Mouse (Mus musculus) adrenal gland, adult 18-20 months (tissue): ENCODE results near the gene Vdac2. TPM values are rescaled to one million over a fixed set of nuclear protein-coding genes. Genes with fewer than 3 reads are reported as not detected.

Experiments used
- DNase-seq, 2 experiments: peaks; one replicate each; pipeline ENCODE4 v3.0.0; 2021 to 2022; ENCODE audit warnings: low spot score in 2 of 2
- total RNA-seq, 2 experiments: library from RNA; stranded (reverse); gene quantifications; 1 replicate in 1 of 2; 2 replicates in 1 of 2; pipeline ENCODE4 v1.2.3; 2021

Vdac2 gene
- total RNA-seq, 2 experiments from 2014 or later, result 205 to 245 TPM

- no peak for DNase-seq
These were observed 25.5 kb downstream of the Vdac2 start for GRCm38 (mm10) chr14:21850419-21851127.

GRCm38 (mm10) chr14:21851996-21852791, 27.2 kb downstream of the Vdac2 start:
- DNase-seq, result no peak

GRCm38 (mm10) chr14:21853456-21854109, 28.5 kb downstream of the Vdac2 start:
- peak; percentile 63 to 70 for DNase-seq

GRCm38 (mm10) chr14:21854271-21854670, 29.2 kb downstream of the Vdac2 start:
- no peak for DNase-seq

DNA sequence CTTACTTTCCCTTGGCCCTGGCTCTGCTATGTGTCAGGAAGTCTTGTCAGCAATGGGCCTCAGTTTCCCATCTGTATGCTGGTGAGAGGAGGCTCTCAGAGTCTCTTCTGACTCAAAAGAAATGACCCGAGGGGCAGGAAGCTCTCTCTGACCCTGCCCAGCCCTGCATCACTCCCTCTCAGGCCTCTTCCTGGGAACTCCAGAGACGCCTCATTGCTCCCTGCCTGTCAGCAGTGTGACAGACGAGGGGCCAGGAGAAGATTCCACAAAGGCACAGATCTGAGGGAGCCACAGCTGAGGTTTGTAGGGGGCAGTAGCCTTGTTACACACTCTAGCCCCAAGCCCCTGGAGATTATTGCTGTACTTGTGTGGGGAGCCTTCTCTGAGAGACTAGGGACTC, 30.9 kb downstream of the Vdac2 start:
- DNase-seq, result no peak

DNA sequence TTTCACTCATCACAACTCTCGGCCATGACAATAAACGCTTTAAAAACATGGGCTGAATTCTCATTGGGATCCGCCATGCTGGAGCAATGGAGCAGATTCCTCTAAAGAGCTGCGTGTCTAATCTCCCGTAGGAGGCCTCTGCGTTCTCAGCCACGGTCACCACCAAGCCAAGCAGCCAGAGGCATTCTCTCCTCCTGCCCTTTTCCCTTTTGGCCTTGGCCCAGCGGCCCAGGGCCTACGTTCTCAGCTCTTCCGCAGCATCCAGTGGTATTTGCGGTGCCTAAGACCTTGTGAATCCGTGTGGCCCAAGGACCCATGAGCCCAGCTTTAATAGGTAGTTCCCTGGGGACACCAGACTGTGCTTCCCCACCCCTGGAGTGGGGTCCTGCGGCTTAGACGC, 31.8 kb downstream of the Vdac2 start:
- DNase-seq, result no peak

- DNase-seq, result no peak
These were observed 41.3 kb downstream of the Vdac2 start for GRCm38 (mm10) chr14:21866291-21866690.

GRCm38 (mm10) chr14:21866816-21867215, 41.8 kb downstream of the Vdac2 start:
- no peak for DNase-seq

GRCm38 (mm10) chr14:21890430-21890829, 65.4 kb downstream of the Vdac2 start:
- DNase-seq, result no peak

DNA sequence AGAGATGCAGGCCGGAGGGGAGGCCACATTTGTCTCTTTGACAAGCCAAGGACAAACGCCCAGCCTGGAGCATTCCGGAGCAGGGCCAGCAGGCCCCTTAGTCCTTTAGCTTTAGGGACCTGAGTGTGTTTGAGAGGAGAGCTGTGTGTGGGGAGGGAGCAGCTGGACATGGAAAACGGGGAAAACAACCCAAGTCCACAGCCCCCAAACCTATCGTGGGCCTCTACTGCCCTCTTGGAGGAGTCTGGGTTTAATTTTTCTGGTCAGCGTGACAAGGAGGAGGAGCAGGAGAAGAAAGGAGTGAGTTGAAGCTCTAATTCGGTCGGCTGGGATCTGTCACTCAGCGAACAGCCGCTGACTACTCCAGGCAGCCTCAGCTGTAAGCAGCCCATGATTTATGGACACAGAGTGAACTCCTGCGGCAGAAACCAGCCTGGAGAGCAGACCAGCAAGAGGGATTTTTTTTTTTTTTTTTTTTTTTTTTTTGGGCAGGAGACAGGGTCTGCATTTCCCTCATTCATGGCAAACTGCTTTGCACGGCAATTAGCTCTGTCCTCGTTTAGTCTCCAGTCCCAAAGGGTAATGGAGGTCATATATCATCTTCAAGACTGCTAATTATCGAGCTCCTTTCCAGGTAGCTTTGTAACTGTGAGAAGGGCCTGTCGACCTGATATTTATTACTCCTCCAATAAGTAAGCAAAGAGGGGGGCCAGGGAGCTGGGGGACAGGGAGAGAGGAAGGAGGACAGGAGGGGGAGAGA, 66.7 kb downstream of the Vdac2 start:
- DNase-seq, result no peak

GRCm38 (mm10) chr14:21892341-21892659, 67.3 kb downstream of the Vdac2 start:
- DNase-seq, result no peak

Other genes starting within 250 kb of the Vdac2 start
- 1 to 10 TPM in 1 of 2 experiments, under 1 TPM in 1; 0.83 to 2.5 TPM for gene Dupd1, start 110.7 kb upstream of the Vdac2 start, total RNA-seq
- gene Samd8, start 74.7 kb upstream of the Vdac2 start, total RNA-seq, result 10 to 100 TPM; 45.1 to 52.9 TPM
- under 1 TPM in 1 of 2 experiments, not detected in 1; 0.77 TPM for gene Dusp13, start 74.1 kb upstream of the Vdac2 start, total RNA-seq
- 10 to 100 TPM; 60.4 to 63.9 TPM for gene Comtd1, start 23.7 kb downstream of the Vdac2 start, total RNA-seq
- gene Zfp503, start 164.4 kb downstream of the Vdac2 start, total RNA-seq, result 10 to 100 TPM; 21.9 to 25.3 TPM
- 1 to 10 TPM; 6.8 to 9.1 TPM for gene Lrmda, start 194.5 kb downstream of the Vdac2 start, total RNA-seq